Mouse (Mus musculus) kidney, embryonic 14.5 days (tissue): ENCODE results near the gene Uspl1. TPM values are rescaled to one million over a fixed set of nuclear protein-coding genes. Genes with fewer than 3 reads are reported as not detected.

ENCODE experiments used
- ATAC-seq: fragments of 200-750 bp; cut with Nextera tagmentation; 2 replicates; pipeline ENCODE4 v1.8.0; 2017; ENCODE audit warnings: moderate number of reproducible peaks, mild to moderate bottlenecking, moderate TSS enrichment, moderate library complexity; ENCODE audit not compliant: low FRiP score, low TSS enrichment
- H3K27ac ChIP-seq: fragments of 300-500 bp; sonication (generic); 2 replicates; pipeline ENCODE4 v1.5.1; 2014; ENCODE audit warnings: low read depth, mild to moderate bottlenecking, low read length, moderate library complexity, mixed read lengths
- H3K27me3 ChIP-seq: fragments of 300-500 bp; sonication (generic); 2 replicates; pipeline ENCODE4 v1.6.1; 2014; ENCODE audit warnings: mild to moderate bottlenecking, low read length; ENCODE audit not compliant: control insufficient read depth, insufficient read depth
- H3K36me3 ChIP-seq: fragments of 300-500 bp; sonication (generic); 2 replicates; pipeline ENCODE4 v1.6.1; 2014; ENCODE audit warnings: low read length, mixed read lengths; ENCODE audit not compliant: control insufficient read depth, insufficient read depth
- H3K4me1 ChIP-seq: fragments of 300-500 bp; sonication (generic); 2 replicates; pipeline ENCODE4 v1.6.1; 2014; ENCODE audit warnings: low read length, mixed read lengths; ENCODE audit not compliant: control insufficient read depth, insufficient read depth
- H3K4me2 ChIP-seq: fragments of 300-500 bp; sonication (generic); replicated peaks from 2 replicates; pipeline ENCODE4 v1.6.1; 2014; ENCODE audit warnings: low read depth, mild to moderate bottlenecking, low read length
- H3K4me3 ChIP-seq: fragments of 300-500 bp; sonication (generic); 2 replicates; pipeline ENCODE4 v1.5.1; 2014; ENCODE audit warnings: mild to moderate bottlenecking, low read length
- H3K9ac ChIP-seq: fragments of 300-500 bp; sonication (generic); 2 replicates; pipeline ENCODE4 v1.6.1; 2014; ENCODE audit warnings: low read depth, mild to moderate bottlenecking, low read length, moderate library complexity
- H3K9me3 ChIP-seq: fragments of 300-500 bp; sonication (generic); 2 replicates; pipeline ENCODE4 v1.6.1; 2016; ENCODE audit warnings: low read length; ENCODE audit not compliant: control insufficient read depth
- WGBS: fragments of 180-500 bp; shearing (Covaris S2); extraction: QIAGEN DNeasy Blood & Tissue Kit; methylation state at CpG from one replicate; pipeline ENCODE4 v1.1.7; 2014; 5-methylcytosine and 5-hydroxymethylcytosine counted together
- polyA plus RNA-seq: library from polyadenylated mRNA; unstranded; fragments of >200 nt; fragmentation: Nextera tagmentation; extraction: Ambion mirVana; gene quantifications from 2 replicates; pipeline ENCODE4 v1.2.1, GENCODE M21; 2014

The Uspl1 gene
- polyA plus RNA-seq, 1 experiment from 2014 or later: 53.9 TPM

- 86% methylated on average over 8 of the region's 8 CpGs for WGBS
- Histone ChIP-seq H3K36me3 (peaks cover 72% of the 10 kb centered on the region), H3K27me3 (no peaks in the 10 kb centered on the region), H3K4me2 (no peak overlapping the region), H3K27ac (no peak overlapping the region), H3K9ac (no peak overlapping the region), H3K4me3 (no peak overlapping the region), H3K4me1 (no peaks in the 10 kb centered on the region), H3K9me3 (no peaks in the 10 kb centered on the region)
- ATAC-seq: no peak
These were observed 25.2 kb downstream of the Uspl1 start for GRCm38 (mm10) chr5:149209328-149209727.

DNA sequence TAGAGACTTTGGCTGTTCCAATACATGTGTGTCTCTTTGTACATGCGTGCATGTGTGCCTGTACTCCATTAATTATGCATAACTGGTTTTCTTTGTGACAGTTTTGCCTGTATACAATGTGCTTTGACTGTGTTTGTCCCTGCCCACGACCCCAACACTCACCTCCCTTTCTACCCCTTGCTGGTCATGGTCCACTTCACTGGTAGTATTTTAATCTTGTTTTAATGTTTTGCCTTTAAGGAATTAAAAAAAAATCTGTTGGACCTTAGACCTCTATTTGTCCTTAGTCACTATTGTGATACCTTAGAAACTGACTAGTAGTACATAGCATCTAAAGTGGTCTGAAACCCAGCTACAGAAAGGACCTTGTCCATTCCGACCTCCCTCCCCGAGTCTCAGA, 26.9 kb downstream of the Uspl1 start:
- Histone ChIP-seq H3K4me1 (no peaks in the 10 kb centered on the region), H3K36me3 (peaks cover 76% of the 10 kb centered on the region), H3K4me3 (no peak overlapping the region), H3K27ac (no peak overlapping the region), H3K9me3 (no peaks in the 10 kb centered on the region), H3K9ac (no peak overlapping the region), H3K4me2 (no peak overlapping the region), H3K27me3 (no peaks in the 10 kb centered on the region)
- 89% methylated on average over 4 of the region's 4 CpGs for WGBS
- no peak for ATAC-seq

DNA sequence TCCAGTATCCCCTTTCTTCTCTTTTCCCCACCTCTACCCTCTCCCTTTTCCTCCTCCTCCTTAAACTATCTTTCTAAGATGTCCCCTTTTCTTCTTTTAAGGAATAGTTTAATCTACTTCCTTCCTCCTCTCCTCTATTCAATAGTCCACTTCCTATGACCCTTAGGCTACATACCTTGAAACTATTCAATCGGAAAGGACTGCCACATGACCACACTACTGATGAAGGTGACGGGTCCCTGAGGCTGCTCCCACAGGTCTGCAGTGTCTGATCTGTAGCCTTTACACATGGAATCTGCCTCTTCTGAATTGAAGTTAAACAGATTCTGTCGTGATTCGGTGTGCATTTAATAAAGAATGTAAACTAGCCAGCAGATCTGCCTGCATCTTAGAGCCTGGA, 28.7 kb downstream of the Uspl1 start:
- no peaks in the 10 kb centered on the region for H3K9me3 ChIP-seq
- no peak overlapping the region for H3K9ac ChIP-seq
- no peak overlapping the region for H3K4me3 ChIP-seq
- H3K36me3 ChIP-seq: peaks cover 73% of the 10 kb centered on the region
- H3K4me2 ChIP-seq: no peak overlapping the region
- no peaks in the 10 kb centered on the region for H3K4me1 ChIP-seq
- no peak for ATAC-seq
- H3K27me3 ChIP-seq: no peaks in the 10 kb centered on the region
- H3K27ac ChIP-seq: no peak overlapping the region
- 70% methylated on average over 4 of the region's 4 CpGs for WGBS

DNA sequence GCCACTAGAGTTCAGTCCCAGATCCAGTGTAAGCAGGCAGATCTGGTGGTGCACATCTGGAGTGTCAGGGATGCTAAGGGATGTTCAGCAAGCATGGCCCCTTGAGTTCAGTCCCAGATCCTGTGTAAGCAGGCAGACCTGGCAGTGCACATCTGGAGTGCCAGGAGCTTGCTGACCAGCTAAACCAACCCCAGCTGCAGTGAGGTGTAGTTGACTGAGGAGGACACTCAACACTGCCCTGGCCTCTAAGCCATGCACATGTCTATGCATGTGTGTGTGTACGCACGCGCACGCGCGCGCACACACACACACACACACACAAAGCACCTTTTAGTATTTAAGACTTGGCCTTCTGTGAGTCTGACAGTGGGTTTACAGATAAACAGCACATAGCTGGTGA, 31.4 kb downstream of the Uspl1 start:
- H3K4me2 ChIP-seq: no peak overlapping the region
- 99% methylated on average over 7 of the region's 7 CpGs for WGBS
- H3K27ac ChIP-seq: no peak overlapping the region
- no peaks in the 10 kb centered on the region for H3K27me3 ChIP-seq
- no peak overlapping the region for H3K9ac ChIP-seq
- ATAC-seq: no peak
- H3K9me3 ChIP-seq: no peaks in the 10 kb centered on the region
- H3K4me3 ChIP-seq: no peak overlapping the region
- no peaks in the 10 kb centered on the region for H3K4me1 ChIP-seq
- peaks cover 55% of the 10 kb centered on the region for H3K36me3 ChIP-seq

GRCm38 (mm10) chr5:149217524-149218357, 33.6 kb downstream of the Uspl1 start:
- Histone ChIP-seq H3K4me3 (no peak overlapping the region), H3K27me3 (no peaks in the 10 kb centered on the region), H3K9ac (no peak overlapping the region), H3K4me2 (no peak overlapping the region), H3K4me1 (no peaks in the 10 kb centered on the region), H3K36me3 (peaks cover 40% of the 10 kb centered on the region), H3K27ac (no peak overlapping the region), H3K9me3 (no peaks in the 10 kb centered on the region)
- WGBS: 86% methylated on average over 6 of the region's 6 CpGs
- ATAC-seq: no peak

DNA sequence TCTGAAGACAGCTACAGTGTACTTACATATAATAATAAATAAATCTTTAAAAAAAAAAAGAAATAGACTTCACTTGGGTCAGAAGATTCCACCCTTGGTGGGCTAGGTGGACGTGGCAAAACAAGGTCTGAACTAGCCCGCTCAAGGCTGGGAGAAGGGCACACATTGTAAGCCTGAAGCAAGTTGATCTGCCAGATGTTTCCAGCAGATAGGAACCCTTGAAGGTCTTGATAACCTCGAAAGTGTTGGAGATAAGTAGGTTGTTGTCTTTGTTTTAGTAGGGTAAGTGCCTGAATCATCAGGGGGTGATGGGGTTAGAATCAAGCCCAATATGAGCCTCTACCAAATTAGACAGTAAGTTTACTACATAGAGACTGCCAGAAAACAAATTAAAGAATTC, 35.3 kb downstream of the Uspl1 start:
- 86% methylated on average over 3 of the region's 3 CpGs for WGBS
- Histone ChIP-seq H3K4me3 (no peak overlapping the region), H3K9me3 (no peaks in the 10 kb centered on the region), H3K4me1 (no peaks in the 10 kb centered on the region; the same call in 1 of the 2 replicates), H3K27me3 (no peaks in the 10 kb centered on the region), H3K9ac (no peak overlapping the region), H3K27ac (no peak overlapping the region), H3K4me2 (no peak overlapping the region), H3K36me3 (peaks cover 22% of the 10 kb centered on the region)
- no peak for ATAC-seq

GRCm38 (mm10) chr5:149221355-149221754, 37.2 kb downstream of the Uspl1 start:
- Histone ChIP-seq H3K27me3 (no peaks in the 10 kb centered on the region), H3K27ac (no peak overlapping the region), H3K4me3 (no peak overlapping the region), H3K4me1 (peaks cover 6% of the 10 kb centered on the region; the same call in 1 of the 2 replicates), H3K9me3 (no peaks in the 10 kb centered on the region), H3K9ac (no peak overlapping the region), H3K4me2 (no peak overlapping the region), H3K36me3 (peaks cover 4% of the 10 kb centered on the region; the same call in 1 of the 2 replicates)
- ATAC-seq: no peak
- 87% methylated on average over 4 of the region's 4 CpGs for WGBS

- Histone ChIP-seq H3K4me1 (peaks cover 9% of the 10 kb centered on the region; the same call in 1 of the 2 replicates), H3K9me3 (no peaks in the 10 kb centered on the region), H3K4me3 (no peak overlapping the region), H3K27me3 (no peaks in the 10 kb centered on the region), H3K36me3 (no peaks in the 10 kb centered on the region), H3K4me2 (no peak overlapping the region), H3K27ac (no peak overlapping the region), H3K9ac (no peak overlapping the region)
- no peak for ATAC-seq
- WGBS: 12% methylated on average over 7 of the region's 7 CpGs
These were observed 40.5 kb downstream of the Uspl1 start for GRCm38 (mm10) chr5:149224666-149225065.
